Mouse (Mus musculus) heart, postnatal 0 days (tissue): ENCODE measurements around the gene Vps33a. TPM values are rescaled to one million over a fixed set of nuclear protein-coding genes. Genes with fewer than 3 reads are reported as not detected.

Experiments used
- ATAC-seq: fragments of 200-750 bp; cut with Nextera tagmentation; 2 replicates; pipeline ENCODE4 v1.8.0; 2017; ENCODE audit warnings: low read depth, moderate number of reproducible peaks, moderate library complexity; ENCODE audit not compliant: insufficient read depth
- DNase-seq: peaks from one replicate; pipeline ENCODE4 v3.0.0-alpha.2; 2016; ENCODE audit warnings: low spot score
- H3K27ac ChIP-seq: fragments of 300-500 bp; sonication (generic); 2 replicates; pipeline ENCODE4 v1.5.1; 2014; ENCODE audit warnings: low read depth, mild to moderate bottlenecking
- H3K27me3 ChIP-seq: fragments of 300-500 bp; sonication (generic); 2 replicates; pipeline ENCODE4 v1.6.1; 2014; ENCODE audit warnings: low read length, mixed read lengths; ENCODE audit not compliant: control insufficient read depth, insufficient read depth
- H3K36me3 ChIP-seq: fragments of 300-500 bp; sonication (generic); replicated peaks from 2 replicates; pipeline ENCODE4 v1.6.1; 2014; ENCODE audit warnings: low read length, mixed read lengths; ENCODE audit not compliant: control insufficient read depth, insufficient read depth
- H3K4me1 ChIP-seq: fragments of 300-500 bp; sonication (generic); 2 replicates; pipeline ENCODE4 v1.6.1; 2014; ENCODE audit warnings: antibody characterized with exemption; ENCODE audit not compliant: control insufficient read depth, insufficient read depth
- H3K4me2 ChIP-seq: fragments of 300-500 bp; sonication (generic); 2 replicates; pipeline ENCODE4 v1.6.1; 2014; ENCODE audit warnings: low read depth, mild to moderate bottlenecking, low read length, moderate library complexity
- H3K4me3 ChIP-seq: fragments of 300-500 bp; sonication (generic); 2 replicates; pipeline ENCODE4 v1.5.1; 2014; ENCODE audit warnings: low read depth, low read length
- H3K9ac ChIP-seq: fragments of 300-500 bp; sonication (generic); replicated peaks from 2 replicates; pipeline ENCODE4 v1.6.1; 2014; ENCODE audit warnings: low read depth, low read length, mixed read lengths
- H3K9me3 ChIP-seq: fragments of 300-500 bp; sonication (generic); replicated peaks from 2 replicates; pipeline ENCODE4 v1.6.1; 2016; ENCODE audit warnings: low read length; ENCODE audit not compliant: control insufficient read depth
- CTCF ChIP-seq: IDR thresholded peaks from 2 replicates; pipeline ENCODE4 v1.5.1; 2016; ENCODE audit warnings: antibody characterized with exemption, control low read depth, low read depth
- EP300 ChIP-seq: IDR thresholded peaks from 2 replicates; pipeline ENCODE4 v1.6.1; 2016; ENCODE audit warnings: antibody characterized with exemption, low read depth
- WGBS: fragments of 180-500 bp; shearing (Covaris S2); extraction: QIAGEN DNeasy Blood & Tissue Kit; methylation state at CpG from one replicate; pipeline ENCODE4 v1.1.7; 2014; 5-methylcytosine and 5-hydroxymethylcytosine counted together
- polyA plus RNA-seq: library from polyadenylated mRNA; unstranded; fragments of >200 nt; fragmentation: Nextera tagmentation; extraction: Ambion mirVana; gene quantifications from 2 replicates; pipeline ENCODE4 v1.2.1, GENCODE M21; 2015
- total RNA-seq: library from RNA; depleted of rRNA; stranded (reverse); fragments of >200 nt; gene quantifications from 2 replicates; pipeline ENCODE4 v1.2.3, GENCODE M21; 2014; ENCODE audit warnings: low replicate concordance; rRNA removed

Vps33a gene
- total RNA-seq (15.9 and 42.7 TPM in 2 replicates), polyA plus RNA-seq (16.7 and 17.5 TPM in 2 replicates)

- H3K4me2 ChIP-seq, result peak within 1 kb of the TSS; percentile 91
- H3K36me3 ChIP-seq, result peaks cover 31% of the 10 kb centered on the region
- no peaks in the 10 kb centered on the region for H3K9me3 ChIP-seq
- no peaks in the 10 kb centered on the region for H3K27me3 ChIP-seq
- H3K27ac ChIP-seq, result peak within 1 kb of the TSS; percentile 78
- peak within 1 kb of the TSS; percentile 100 for H3K4me3 ChIP-seq
- H3K9ac ChIP-seq, result peak within 1 kb of the TSS; percentile 87
- ATAC-seq (peak; percentile 94), DNase-seq (peak; percentile 96)
- H3K4me1 ChIP-seq, result peaks cover 6% of the 10 kb centered on the region; the same call in 1 of the 2 replicates
- under 1% methylated on average over 54 of the region's 54 CpGs for WGBS
- no peak for TF ChIP-seq CTCF
- no peak for TF ChIP-seq EP300
These were observed at the start of gene Vps33a for GRCm38 (mm10) chr5:123572357-123573186. Gene Vps33a, minus strand, starts transcription at chr5:123573038.

- 80% methylated on average over 13 of the region's 13 CpGs for WGBS
- H3K9ac ChIP-seq, result no peak overlapping the region
- H3K4me3 ChIP-seq, result no peak overlapping the region
- peaks cover 54% of the 10 kb centered on the region for H3K36me3 ChIP-seq
- ATAC-seq (no peak), DNase-seq (no peak)
- no peak overlapping the region for H3K4me2 ChIP-seq
- no peaks in the 10 kb centered on the region for H3K27me3 ChIP-seq
- no peaks in the 10 kb centered on the region for H3K9me3 ChIP-seq
- H3K27ac ChIP-seq, result no peak overlapping the region
- no peaks in the 10 kb centered on the region for H3K4me1 ChIP-seq
- TF ChIP-seq EP300 (no peak), CTCF (no peak)
These were observed 49.6 kb upstream of the Vps33a start for GRCm38 (mm10) chr5:123622421-123622820.

DNA sequence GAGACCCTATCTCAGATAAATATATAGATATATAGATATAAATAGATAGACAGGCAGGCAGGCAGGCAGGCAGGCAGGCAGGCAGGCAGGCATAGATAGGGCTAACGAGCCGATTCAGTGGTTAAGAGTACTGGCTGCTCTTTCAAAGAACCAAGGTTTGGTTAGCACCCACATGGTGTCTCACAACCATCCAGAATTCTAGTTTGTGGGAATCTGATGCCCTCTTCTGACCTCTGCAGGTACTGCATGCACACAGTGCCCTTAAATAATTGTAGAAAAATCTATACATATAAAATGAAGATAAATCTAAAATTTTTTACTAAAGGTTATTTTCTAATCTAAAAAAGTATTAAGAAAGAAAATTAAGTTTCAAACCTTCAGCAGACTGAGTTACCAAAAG lies 45.7 kb upstream of the Vps33a start:
- Histone ChIP-seq H3K9me3 (no peaks in the 10 kb centered on the region), H3K4me1 (no peaks in the 10 kb centered on the region), H3K4me3 (no peak overlapping the region), H3K36me3 (peaks cover 81% of the 10 kb centered on the region), H3K27ac (no peak overlapping the region), H3K4me2 (no peak overlapping the region), H3K9ac (no peak overlapping the region), H3K27me3 (no peaks in the 10 kb centered on the region)
- no peak for ATAC-seq
- TF ChIP-seq EP300, result no peak
- TF ChIP-seq CTCF, result peak; percentile 33
- DNase-seq, result no peak
- WGBS, result 69% methylated on average over 2 of the region's 2 CpGs

GRCm38 (mm10) chr5:123614246-123614645 lies 41.4 kb upstream of the Vps33a start:
- DNase-seq, result no peak
- Histone ChIP-seq H3K36me3 (peaks cover 82% of the 10 kb centered on the region), H3K4me3 (no peak overlapping the region), H3K27me3 (no peaks in the 10 kb centered on the region), H3K27ac (no peak overlapping the region), H3K4me2 (no peak overlapping the region), H3K9ac (no peak overlapping the region), H3K4me1 (no peaks in the 10 kb centered on the region), H3K9me3 (no peaks in the 10 kb centered on the region)
- 91% methylated on average over 24 of the region's 24 CpGs for WGBS
- TF ChIP-seq CTCF, result no peak
- TF ChIP-seq EP300, result no peak
- ATAC-seq, result no peak

- H3K4me1 ChIP-seq, result peaks cover 4% of the 10 kb centered on the region; the same call in 1 of the 2 replicates
- H3K9me3 ChIP-seq, result no peaks in the 10 kb centered on the region
- no peak overlapping the region for H3K27ac ChIP-seq
- no peak overlapping the region for H3K4me2 ChIP-seq
- H3K4me3 ChIP-seq, result no peak overlapping the region
- peak; percentile 78 for ATAC-seq
- H3K27me3 ChIP-seq, result no peaks in the 10 kb centered on the region
- WGBS, result 23% methylated on average over 4 of the region's 4 CpGs
- no peak overlapping the region for H3K9ac ChIP-seq
- peaks cover 91% of the 10 kb centered on the region for H3K36me3 ChIP-seq
- peak; percentile 61 for DNase-seq
- TF ChIP-seq CTCF (peak; percentile 98), EP300 (no peak)
These were observed 37.0 kb upstream of the Vps33a start for GRCm38 (mm10) chr5:123609843-123610242.
